Mouse (Mus musculus) E14TG2a.4 (cell line): ENCODE data around the gene G6pc3.

Experiments
- CTCF ChIP-seq: conservative IDR thresholded peaks from 2 replicates; pipeline ENCODE4 v1.5.1; 2014; ENCODE audit warnings: low read length
- NANOG ChIP-seq: IDR thresholded peaks from 2 replicates; pipeline ENCODE4 v1.6.1; 2014; ENCODE audit warnings: borderline replicate concordance, low read length, mixed read lengths

GRCm38 (mm10) chr11:102209742-102210141 is 20.3 kb downstream of the G6pc3 start:
- TF ChIP-seq CTCF (peak; percentile 69), NANOG (no peak)
